Mouse (Mus musculus) megakaryocyte, embryonic 14.5 days (primary cell): ENCODE measurements around the gene Mcfd2. TPM values are rescaled to one million over a fixed set of nuclear protein-coding genes. Genes with fewer than 3 reads are reported as not detected.

Experiments
- H3K27me3 ChIP-seq: replicated peaks from 2 replicates; pipeline ENCODE3; 2012; ENCODE audit warnings: inconsistent platforms
- H3K36me3 ChIP-seq: replicated peaks from 2 replicates; pipeline ENCODE3; 2012; ENCODE audit warnings: low read length, inconsistent platforms, mixed read lengths
- H3K4me1 ChIP-seq: 2 replicates; pipeline ENCODE4 v1.6.1; 2012; ENCODE audit warnings: inconsistent platforms
- H3K4me3 ChIP-seq: replicated peaks from 2 replicates; pipeline ENCODE3; 2012; ENCODE audit warnings: moderate library complexity, mild to moderate bottlenecking, inconsistent platforms
- H3K9me3 ChIP-seq: 2 replicates; pipeline ENCODE4 v1.6.1; 2012; ENCODE audit warnings: inconsistent platforms
- FLI1 ChIP-seq: IDR thresholded peaks from 2 replicates; pipeline ENCODE4 v1.6.1; 2012; ENCODE audit warnings: low read length, inconsistent platforms, mixed read lengths
- GATA1 ChIP-seq: IDR thresholded peaks from 3 replicates; pipeline ENCODE4 v1.6.1; 2012; ENCODE audit warnings: mixed read lengths, low read length, inconsistent platforms, borderline replicate concordance
- polyA plus RNA-seq: library from polyadenylated mRNA; stranded (reverse); fragments of >175 nt; gene quantifications from 2 replicates; pipeline ENCODE4 v1.2.3, GENCODE M21; 2012; ENCODE audit warnings: low replicate concordance; ENCODE audit not compliant: insufficient read depth

Mcfd2 gene
- polyA plus RNA-seq, 1 experiment: 12.5 TPM

DNA sequence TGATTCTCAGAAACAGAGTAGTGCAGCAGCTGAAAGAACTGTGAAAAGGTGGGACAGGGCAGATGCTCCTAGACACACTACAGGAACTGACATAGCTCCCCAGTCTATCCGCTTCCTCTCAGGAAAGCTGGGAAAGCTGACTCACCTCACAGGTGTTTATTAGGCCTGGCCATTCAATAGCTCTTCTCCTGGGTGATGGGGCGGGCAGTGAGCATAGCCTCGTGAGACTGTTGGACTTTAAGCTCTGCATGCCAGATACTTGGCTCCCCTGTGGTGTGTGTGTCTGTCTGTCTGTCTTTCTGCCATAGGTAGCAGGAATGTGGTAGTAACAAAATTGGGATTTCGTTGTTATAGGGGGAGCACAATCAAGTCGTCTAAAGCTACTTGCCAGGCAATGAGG, 23.6 kb upstream of the Mcfd2 start:
- Histone ChIP-seq H3K4me3 (no peak overlapping the region), H3K9me3 (no peaks in the 10 kb centered on the region), H3K4me1 (peaks cover 48% of the 10 kb centered on the region), H3K27me3 (no peaks in the 10 kb centered on the region), H3K36me3 (peaks cover 76% of the 10 kb centered on the region)
- no peak for TF ChIP-seq GATA1
- no peak for TF ChIP-seq FLI1

DNA sequence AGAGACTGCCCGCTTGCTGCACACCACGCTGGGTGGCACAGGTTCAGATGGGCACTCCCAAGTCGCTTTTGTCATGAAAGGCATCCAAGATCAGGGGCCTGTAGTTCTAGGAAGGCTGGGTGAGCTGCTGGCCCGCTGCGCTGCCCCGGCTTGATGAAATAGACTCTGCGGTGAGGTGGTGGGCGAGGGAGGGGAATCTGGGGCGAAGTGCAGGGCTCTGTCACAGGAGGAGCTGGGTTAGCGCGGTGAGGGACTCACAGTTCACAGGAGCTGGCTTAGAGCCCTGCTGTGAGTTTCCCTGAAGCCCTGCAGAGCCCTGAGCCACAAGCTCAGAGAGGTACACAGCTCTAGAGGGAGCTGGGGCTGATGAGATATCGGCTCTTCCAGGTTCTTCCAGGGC, 22.4 kb upstream of the Mcfd2 start:
- Histone ChIP-seq H3K27me3 (no peaks in the 10 kb centered on the region), H3K36me3 (peaks cover 64% of the 10 kb centered on the region), H3K4me1 (peaks cover 51% of the 10 kb centered on the region), H3K9me3 (no peaks in the 10 kb centered on the region), H3K4me3 (no peak overlapping the region)
- TF ChIP-seq FLI1 (no peak), GATA1 (no peak)

DNA sequence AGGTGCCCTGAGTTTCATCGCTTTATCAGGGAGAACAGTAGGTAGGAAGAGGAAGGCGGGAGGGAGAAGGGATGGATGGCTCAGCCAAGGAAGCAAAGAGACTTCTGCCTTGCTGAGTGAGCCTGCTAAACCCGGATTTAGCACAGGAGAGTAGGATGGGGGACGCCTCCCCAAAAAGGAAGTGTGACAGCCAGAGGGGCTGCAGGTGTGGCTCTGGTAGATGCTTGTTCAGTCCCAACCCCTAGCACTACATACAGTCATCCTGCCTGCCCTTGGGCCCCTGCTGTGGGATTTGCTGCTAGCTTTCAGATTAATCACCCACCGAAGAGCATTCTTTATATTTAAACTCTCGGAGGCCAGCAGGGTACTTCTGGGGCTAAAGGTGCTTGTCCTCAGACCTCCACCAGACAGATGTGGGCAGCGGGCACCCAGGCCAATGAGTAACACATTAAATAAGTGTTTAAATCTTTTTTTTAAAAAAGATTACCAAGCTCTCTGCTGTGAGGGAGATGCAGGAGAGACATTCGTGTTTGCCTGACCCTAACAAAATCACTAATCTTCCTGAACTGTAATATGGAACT, 21.6 kb upstream of the Mcfd2 start:
- H3K9me3 ChIP-seq: no peaks in the 10 kb centered on the region
- no peaks in the 10 kb centered on the region for H3K27me3 ChIP-seq
- no peak overlapping the region for H3K4me3 ChIP-seq
- no peak for TF ChIP-seq GATA1
- no peak for TF ChIP-seq FLI1
- H3K36me3 ChIP-seq: peaks cover 55% of the 10 kb centered on the region
- peaks cover 44% of the 10 kb centered on the region for H3K4me1 ChIP-seq

DNA sequence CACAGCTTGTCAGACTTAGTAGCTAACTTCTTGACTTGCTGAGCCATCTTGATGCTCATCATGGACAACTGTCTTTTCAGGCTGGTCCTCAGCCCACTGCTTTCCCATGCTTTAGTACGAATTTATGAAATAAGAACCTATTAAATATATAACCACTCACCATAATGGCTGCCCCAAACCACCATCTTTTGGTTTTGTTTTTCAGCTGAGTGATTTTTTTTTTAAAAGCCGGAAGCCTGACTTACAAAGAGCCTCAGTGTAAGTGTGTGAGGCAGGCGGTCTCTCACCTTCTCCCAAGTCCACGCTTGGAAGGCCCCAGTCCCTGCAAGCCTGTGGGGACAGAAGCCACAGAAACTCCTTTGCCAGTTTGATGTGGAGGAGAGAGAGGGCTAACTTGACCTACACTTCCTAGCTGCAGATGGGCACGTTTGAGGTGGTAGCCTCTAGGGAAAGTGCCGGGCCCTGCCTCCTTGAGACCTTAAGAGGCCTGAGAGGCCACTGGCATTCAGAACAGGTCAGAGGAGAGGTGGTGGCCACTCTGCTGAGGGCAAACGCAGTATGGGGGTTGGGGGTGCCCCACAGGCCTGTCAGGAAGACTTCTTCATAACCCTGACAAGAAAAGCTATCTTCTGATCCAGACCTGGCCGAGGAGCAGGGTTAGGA, 20.9 kb upstream of the Mcfd2 start:
- peaks cover 41% of the 10 kb centered on the region for H3K4me1 ChIP-seq
- no peak for TF ChIP-seq GATA1
- no peak for TF ChIP-seq FLI1
- H3K27me3 ChIP-seq: no peaks in the 10 kb centered on the region
- no peak overlapping the region for H3K4me3 ChIP-seq
- H3K9me3 ChIP-seq: no peaks in the 10 kb centered on the region
- peaks cover 48% of the 10 kb centered on the region for H3K36me3 ChIP-seq

DNA sequence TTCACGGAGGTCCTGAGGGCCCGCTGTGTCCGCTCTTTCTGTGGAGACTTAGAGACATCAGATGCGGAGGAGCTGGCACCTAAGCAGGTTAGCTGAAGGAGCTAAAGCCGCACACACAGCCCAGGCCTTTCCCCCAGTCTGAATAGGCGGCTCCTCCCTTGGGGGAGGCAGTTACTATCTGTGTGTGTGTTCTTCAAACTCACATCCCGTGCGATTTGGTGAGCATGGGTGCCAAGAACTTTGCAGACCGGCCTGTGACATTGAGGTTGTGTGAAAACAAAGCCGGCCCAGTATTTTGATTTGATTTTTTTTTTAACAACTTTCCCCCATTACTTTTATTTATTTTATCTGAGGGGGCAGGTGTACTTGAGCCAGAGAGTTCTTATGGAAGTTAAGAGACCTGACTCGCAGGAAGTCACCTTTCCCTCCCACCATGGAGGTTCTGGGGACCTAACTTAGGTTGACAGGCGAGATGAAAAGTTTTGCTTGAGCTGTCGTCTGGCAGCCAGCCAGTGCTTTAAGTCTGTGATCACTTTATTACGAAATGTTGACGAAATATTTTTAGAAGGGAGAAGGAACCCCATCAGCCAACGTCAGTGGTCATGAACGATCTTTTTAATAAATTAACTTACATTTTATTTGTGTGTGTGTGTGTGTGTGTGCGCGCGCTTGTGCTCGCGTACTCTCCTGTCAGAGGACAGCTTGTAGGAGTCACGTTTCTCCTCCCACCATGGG, 20.2 kb upstream of the Mcfd2 start:
- Histone ChIP-seq H3K27me3 (no peaks in the 10 kb centered on the region), H3K4me1 (peaks cover 48% of the 10 kb centered on the region), H3K4me3 (no peak overlapping the region), H3K36me3 (peaks cover 41% of the 10 kb centered on the region), H3K9me3 (no peaks in the 10 kb centered on the region)
- TF ChIP-seq FLI1: no peak
- no peak for TF ChIP-seq GATA1

DNA sequence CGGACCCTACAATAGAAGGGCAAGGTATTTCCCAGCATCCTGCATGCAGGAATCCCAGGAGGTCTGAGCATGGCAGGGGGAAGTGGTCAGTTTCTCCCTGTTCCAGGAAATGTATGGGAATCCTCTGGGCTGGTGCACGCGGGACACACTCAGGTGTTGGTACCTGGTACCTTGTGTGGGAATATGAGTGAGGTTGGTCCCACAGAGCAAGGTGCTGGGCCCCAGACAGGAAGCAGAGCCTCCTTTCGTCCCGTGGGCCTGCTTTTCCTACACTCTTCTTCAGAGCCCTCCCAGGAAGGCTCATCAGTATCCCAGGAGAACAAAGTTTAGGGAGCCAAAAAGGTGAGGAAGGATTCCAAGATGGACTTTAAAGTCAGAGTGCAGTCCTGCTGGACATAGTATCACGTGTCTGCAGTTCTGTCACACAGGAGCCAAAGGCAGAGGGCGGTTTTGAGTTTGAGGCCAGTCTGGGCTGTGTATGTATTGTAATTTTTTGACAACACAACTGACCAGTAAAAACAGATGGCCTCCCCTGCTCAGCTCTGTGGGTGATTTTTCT, 18.8 kb upstream of the Mcfd2 start:
- peaks cover 52% of the 10 kb centered on the region for H3K4me1 ChIP-seq
- H3K4me3 ChIP-seq: peak overlapping the region; percentile 99
- no peaks in the 10 kb centered on the region for H3K27me3 ChIP-seq
- TF ChIP-seq GATA1 (no peak), FLI1 (no peak)
- no peaks in the 10 kb centered on the region for H3K9me3 ChIP-seq
- peaks cover 28% of the 10 kb centered on the region for H3K36me3 ChIP-seq

DNA sequence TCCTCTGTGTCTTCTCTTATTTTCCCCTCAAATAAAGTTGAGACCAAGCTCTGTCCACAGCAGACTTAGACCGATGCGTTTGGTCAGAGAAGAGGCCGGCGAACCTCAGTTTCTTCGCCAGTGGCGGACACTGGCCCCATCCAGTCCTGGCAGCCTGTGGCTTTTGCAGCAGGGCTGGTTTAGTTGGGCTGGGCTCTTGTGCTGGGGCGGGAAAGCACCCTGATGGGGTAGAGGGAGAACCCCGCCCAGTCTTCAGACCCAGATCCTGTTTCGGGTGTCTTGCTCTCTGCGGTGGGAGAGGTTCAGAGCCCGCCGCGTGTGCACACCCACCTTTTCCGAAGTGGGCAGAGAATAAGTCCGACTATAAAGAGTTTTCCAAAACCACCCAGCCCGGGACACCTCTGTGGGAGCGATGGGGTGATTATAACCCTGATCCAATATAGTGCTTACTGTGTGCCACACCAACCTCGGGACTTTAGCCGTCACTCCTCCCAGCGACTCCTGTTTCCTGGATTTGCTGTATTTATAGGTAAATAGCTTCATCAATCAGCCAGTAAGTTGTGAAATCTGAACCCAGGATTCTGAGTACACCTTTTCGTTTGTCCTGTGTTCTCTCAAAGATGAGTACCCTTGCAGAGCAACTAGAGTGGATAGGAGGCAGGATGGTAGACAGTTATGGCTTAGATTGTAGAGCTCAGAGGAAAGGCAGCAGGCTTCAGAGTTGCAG, 18.2 kb upstream of the Mcfd2 start:
- peak overlapping the region; percentile 99 for H3K4me3 ChIP-seq
- TF ChIP-seq GATA1 (no peak), FLI1 (no peak)
- no peaks in the 10 kb centered on the region for H3K9me3 ChIP-seq
- H3K36me3 ChIP-seq: peaks cover 21% of the 10 kb centered on the region
- peaks cover 47% of the 10 kb centered on the region for H3K4me1 ChIP-seq
- H3K27me3 ChIP-seq: no peaks in the 10 kb centered on the region

DNA sequence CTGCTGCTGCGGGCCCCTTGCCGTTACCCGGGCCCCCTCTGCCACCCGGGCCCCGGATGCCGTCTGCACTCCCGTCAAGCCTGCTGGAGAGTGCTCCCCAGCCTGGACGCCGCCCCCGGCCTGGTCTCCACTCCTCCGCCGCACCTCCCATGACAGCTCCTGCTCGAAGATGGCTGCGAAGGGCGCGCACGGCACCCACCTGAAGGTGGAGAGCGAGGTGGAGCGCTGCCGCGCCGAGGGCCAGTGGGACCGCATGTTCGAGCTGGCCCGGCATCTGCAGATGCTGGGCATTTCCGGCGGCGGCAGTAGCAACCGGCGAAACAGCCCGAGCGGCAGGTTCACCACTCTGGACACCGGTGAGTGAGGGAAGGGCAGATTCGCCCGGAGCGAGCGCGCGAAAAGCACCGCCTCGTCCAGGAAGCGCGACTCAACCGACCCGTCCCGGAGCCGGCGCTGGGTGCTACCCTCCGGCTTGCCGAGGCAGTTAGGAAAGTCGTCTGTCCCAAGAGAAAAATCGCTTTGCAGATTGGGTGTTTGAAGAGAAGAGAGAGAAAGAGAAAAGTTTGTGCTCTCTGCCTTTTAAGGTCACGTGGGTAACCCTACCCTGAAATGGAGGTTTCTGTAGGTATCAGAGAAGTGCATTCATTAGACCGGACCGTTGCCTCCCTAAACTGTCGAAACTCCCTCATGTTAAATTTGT, 17.5 kb upstream of the Mcfd2 start:
- H3K4me1 ChIP-seq: peaks cover 47% of the 10 kb centered on the region
- TF ChIP-seq GATA1: no peak
- no peak for TF ChIP-seq FLI1

DNA sequence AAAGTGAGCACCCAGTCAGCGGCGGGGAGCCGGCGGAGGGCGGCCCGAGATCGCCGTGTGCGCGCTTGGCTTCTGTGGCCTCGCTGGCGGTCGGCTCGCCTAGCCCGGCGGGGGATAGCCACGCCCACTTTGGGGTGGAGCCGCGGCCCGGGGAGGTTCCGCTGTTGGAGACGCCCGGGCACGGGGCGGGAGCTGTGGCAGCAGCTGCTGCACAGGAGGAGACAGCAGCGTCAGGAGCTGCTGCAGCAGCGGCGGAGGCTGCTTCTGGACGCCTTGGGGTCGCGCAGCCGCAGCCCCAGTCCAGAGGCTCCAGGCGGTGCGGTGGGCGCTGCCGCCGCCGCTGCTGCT, 16.9 kb upstream of the Mcfd2 start, which contains the start of gene Ttc7:
Gene Ttc7, plus strand, starts transcription at position 181 of the 348 bp plus-strand sequence.
- H3K27me3 ChIP-seq: no peaks in the 10 kb centered on the region
- H3K36me3 ChIP-seq: peaks cover 11% of the 10 kb centered on the region

More for the DNA sequence above, 17.5 kb upstream of the Mcfd2 start:
- no peaks in the 10 kb centered on the region for H3K9me3 ChIP-seq
- no peaks in the 10 kb centered on the region for H3K27me3 ChIP-seq
- H3K36me3 ChIP-seq: peaks cover 14% of the 10 kb centered on the region
- H3K4me3 ChIP-seq: peak overlapping the region; percentile 99

More for the DNA sequence above, 16.9 kb upstream of the Mcfd2 start, which contains the start of gene Ttc7:
- H3K4me1 ChIP-seq: peaks cover 43% of the 10 kb centered on the region
- H3K9me3 ChIP-seq: no peaks in the 10 kb centered on the region
- TF ChIP-seq GATA1: no peak
- TF ChIP-seq FLI1: no peak
- peak within 1 kb of the TSS; percentile 99 for H3K4me3 ChIP-seq
